Mouse (Mus musculus): ENCODE data around the gene Ghrl.
"Not testable (repeated sequence)": the region's sequence is repeated elsewhere in the genome, so short reads cannot be mapped to it uniquely, and the experiment has no call there.

The Ghrl gene

GRCm38 (mm10) chr6:113719878-113720277, at the start of gene Ghrl:
TSS of gene Ghrl (minus strand) at chr6:113719880.
- no peak for DNase-seq (ENCODE audit: low read depth, low spot score)

GRCm38 (mm10) chr6:113768804-113769203, 49.1 kb upstream of the Ghrl start:
- no peak for DNase-seq (ENCODE audit: low read depth, low spot score)

- peak; percentile 78 for DNase-seq (ENCODE audit: low read depth, low spot score)
Measured at GRCm38 (mm10) chr6:113761644-113762043, 42.0 kb upstream of the Ghrl start.

DNA sequence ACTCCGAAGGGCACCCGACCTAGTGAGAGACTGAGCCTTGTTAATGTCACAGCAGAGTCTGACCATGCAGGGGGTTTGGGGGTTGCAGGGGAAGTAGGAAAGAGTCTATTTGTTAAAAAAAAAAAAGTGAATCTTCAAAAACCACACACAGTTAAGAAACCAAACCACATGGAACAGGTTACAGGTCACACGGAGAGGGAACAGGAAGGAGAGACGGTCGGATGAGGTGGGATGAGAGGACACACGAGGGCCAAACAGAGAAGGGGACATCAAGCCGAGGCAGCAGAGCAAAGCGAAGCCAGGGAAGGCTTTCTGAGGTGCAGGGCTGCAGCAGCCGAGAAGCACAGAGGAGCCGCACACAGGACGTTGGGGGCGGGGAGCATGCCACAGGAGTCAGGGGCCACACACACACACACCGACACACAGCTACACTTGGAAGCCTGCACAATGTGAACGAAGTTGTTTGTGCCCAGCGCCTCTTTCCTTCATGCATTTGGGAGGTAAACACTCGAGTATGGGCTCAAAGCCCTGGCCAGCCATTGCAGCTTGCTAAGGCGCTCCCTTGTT, 29.5 kb upstream of the Ghrl start:
- peak; percentile 34 for DNase-seq (ENCODE audit: low read depth, low spot score)

DNA sequence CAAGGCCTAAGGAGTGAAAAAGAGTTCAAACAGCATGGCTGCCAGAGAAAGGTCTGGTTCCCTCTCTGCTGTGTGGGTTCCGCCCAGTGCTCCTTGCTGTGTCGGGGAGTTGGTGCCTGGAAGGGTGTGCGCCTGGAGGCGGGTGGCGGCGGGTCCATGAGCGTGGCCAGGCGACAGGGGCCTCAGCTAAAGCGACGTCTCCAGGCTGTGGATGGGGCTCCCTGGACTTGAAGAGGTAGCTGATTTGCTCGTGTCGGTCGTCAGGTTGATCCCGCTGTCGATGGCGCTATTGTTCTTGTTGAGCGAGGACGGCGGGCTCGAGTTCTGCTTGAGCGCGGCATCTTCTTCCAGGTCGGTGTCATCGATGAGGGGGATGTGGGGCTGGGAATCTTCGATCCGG, 28.7 kb upstream of the Ghrl start:
- peak; percentile 17 for DNase-seq (ENCODE audit: low read depth, low spot score)

- DNase-seq (ENCODE audit: low read depth, low spot score): no peak
Measured at GRCm38 (mm10) chr6:113747284-113747683, 27.6 kb upstream of the Ghrl start.

DNA sequence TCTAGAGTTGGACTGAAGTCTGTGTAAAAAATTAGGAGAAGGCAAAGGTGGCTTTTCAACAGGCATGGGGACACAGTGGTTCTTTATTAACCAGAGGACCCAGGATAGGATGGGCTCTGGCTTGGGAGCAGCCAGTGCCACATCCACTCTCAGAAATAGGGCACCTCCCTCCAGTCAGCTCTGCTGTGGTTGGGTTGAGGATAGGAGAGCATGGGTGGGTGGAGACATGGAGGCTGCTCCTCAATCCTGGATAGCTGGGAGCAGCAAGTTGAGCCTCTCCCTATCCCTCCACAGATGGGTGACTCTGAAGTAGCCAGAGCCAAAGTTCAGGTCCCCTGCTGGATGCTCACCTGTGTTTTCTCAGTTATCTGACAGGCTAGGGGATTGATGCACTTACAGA, 25.4 kb upstream of the Ghrl start:
- DNase-seq (ENCODE audit: low read depth, low spot score): no peak

- no peak for DNase-seq (ENCODE audit: low read depth, low spot score)
Measured at GRCm38 (mm10) chr6:113743111-113743510, 23.4 kb upstream of the Ghrl start.

DNA sequence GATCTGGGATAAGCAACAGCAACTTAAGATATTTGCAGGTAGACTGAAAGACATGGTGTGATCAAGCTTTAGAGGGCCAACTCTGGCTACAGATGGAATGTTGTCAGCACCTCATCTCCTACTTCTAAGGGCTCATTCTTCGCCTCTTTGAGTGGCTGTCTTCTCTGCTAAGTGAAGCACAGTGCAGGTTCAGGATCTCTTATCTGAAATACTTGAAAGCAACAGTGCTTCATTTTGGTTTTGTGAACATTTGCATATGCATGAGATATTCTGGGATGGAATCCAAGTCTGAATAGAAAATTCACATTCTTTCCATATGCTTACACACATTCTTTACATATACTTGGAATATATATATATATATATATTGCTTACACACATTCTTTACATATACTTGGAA, 22.6 kb upstream of the Ghrl start:
- DNase-seq (ENCODE audit: low read depth, low spot score): no peak

DNA sequence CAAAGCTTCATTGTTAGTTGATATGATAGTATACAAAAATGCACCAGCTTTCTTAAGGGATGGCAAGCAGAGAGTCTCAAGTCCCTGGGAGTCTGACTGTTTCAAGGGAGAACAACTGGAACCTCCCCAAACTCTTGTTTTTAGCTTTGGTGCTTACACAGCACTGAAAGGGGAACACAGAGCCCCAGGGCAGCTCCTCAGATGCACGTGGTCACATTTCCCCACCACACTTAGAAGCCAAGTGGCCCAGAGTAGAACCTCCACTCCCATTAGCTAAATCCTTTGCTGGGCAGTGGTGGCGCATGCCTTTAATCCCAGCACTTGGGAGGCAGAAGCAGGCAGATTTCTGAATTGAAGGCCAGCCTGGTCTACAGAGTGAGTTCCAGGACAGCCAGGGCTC, 21.7 kb upstream of the Ghrl start:
- DNase-seq (ENCODE audit: low read depth, low spot score): no peak

GRCm38 (mm10) chr6:113740236-113741217, 20.8 kb upstream of the Ghrl start, which contains the start of gene Sec13:
TSS of gene Sec13 (minus strand) at chr6:113740743.
- DNase-seq (ENCODE audit: low read depth, low spot score): peak; percentile 91

- DNase-seq (ENCODE audit: low read depth, low spot score): no peak
Measured at GRCm38 (mm10) chr6:113737318-113738046, 17.8 kb upstream of the Ghrl start.

DNA sequence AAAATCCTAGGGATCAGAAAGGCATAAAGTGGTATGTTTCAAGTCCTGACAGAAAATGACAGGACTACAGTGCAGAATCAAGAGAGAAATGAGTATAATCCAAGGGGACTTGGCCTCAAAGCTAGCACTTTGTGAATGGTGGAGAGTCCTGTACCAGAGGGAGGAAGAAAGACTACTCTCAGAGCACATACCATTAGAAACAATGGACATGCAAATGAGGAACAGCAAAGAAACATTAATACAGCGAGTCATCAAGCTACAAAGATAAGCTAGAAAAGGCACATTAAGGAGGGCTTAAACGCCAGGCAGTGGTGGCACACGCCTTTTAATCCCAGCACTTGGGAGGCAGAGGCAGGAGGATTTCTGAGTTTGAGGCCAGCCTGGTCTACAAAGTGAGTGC, 11.6 kb upstream of the Ghrl start:
- DNase-seq (ENCODE audit: low read depth, low spot score): no peak

- no peak for DNase-seq (ENCODE audit: low read depth, low spot score)
Measured at GRCm38 (mm10) chr6:113728181-113728580, 8.5 kb upstream of the Ghrl start.

DNA sequence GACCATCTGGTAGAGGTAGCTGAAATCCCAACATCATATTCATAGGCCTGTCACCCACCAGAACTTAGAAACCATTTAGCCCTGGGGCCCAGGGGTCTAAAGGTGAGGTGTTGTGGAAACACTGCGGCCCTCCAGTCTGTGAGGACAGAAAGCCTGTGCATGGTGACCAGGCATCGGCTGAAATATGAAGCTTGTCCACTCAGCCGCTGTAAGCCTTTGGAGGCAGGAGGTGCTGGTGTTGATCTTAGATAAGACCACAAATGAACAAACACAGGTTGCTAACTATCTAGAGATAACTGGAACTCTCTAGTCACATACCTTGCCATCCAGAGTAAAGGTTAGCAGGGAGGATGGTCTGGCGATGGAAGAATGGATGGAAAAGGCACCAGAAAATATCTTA, 1.4 kb upstream of the Ghrl start:
- no peak for DNase-seq (ENCODE audit: low read depth, low spot score)

GRCm38 (mm10) chr6:113717541-113717940, 2.1 kb downstream of the Ghrl start:
- no peak for DNase-seq (ENCODE audit: low read depth, low spot score)

GRCm38 (mm10) chr6:113714797-113715196, 4.9 kb downstream of the Ghrl start:
- DNase-seq (ENCODE audit: low read depth, low spot score): no peak

DNA sequence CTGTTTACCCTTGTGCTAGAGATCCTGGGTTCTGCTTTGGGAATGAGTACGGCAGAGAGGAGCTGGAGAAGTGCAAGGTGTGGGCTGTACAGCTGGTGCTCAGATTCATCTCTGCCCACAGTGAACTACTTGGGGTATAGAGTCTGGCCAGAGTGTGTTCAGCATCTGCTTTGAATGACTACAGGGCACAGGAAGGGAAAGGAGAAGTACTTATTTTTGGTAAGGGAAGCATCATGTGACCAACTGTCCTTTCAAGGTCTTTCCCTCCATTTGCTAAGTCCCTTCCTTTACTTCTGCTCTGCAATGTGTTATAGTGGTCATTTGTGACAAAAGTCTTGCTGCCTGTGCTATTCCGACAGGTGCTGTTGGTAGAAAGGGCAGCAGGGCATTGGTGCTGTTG, 5.4 kb downstream of the Ghrl start:
- no peak for DNase-seq (ENCODE audit: low read depth, low spot score)

DNA sequence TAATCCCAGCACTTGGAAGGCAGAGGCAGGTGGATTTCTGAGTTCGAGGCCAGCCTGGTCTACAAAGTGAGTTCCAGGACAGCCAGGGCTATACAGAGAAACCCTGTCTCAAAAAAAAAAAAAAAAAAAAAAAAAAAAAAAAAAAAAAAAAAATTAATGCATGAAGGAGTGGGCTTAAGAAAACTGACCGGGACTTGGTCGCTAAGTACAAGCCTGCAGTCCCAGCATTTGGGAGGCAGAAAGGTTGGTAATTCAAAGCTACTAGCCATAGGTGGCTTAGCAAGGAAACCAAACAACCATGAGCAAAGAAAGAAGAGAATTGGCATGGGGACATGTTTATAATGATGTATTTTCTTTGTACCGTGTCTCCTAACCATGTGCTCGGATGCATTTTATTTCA, 6.3 kb downstream of the Ghrl start:
- not testable (repeated sequence) for DNase-seq (ENCODE audit: low read depth, low spot score)

GRCm38 (mm10) chr6:113712718-113713117, 7.0 kb downstream of the Ghrl start:
- DNase-seq (ENCODE audit: low read depth, low spot score): no peak

DNA sequence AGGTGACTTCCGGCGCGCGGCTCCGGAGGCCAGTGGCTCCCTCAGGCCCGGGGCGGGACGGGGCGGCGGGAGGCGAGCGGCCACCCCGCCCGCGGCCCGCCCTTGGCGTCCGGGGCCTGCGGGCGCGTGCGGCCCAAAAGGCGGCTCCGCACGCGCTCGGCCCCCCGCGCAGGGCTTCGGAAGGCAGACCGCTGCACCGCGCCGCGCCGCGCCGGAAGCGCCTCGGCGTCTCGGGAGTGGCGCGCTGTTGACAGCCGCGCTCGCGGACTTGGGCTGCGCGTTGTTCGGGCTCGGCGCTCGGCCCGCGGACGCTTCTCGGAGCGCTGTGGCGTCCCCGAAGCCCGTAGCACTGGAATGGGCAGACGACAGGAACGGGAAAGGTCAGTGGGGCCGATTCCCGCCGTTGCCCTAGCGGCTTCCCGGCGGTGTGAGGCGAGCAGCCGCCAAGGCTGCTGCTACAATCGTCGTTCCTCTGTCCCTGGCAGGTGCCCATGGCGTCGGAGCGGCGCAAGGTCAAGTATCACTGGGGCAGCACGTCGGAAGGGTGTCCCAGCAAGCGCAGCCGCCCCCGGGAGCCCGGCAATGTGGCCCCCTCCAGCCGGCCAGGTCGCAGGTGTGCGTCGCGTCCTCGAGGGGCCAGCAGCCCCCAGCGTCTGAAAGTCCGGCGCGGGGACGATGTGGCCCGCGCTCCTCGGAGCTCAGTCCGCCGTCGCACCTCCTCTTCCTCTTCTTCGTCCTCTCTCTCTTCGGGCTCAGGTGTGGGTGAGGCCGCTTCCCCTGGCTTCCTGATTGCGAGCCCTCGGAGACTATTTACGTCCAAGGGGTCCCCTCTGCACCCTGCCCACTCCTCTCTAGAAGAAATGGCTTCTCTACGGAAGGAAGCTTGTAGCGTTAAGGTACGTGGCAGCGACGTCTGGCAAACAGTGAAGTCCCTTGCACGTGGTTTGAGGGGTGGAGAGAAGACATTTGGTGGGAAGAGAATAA, 22.2 kb downstream of the Ghrl start:
- DNase-seq (ENCODE audit: low read depth, low spot score): peak; percentile 59
